ENCODE assay signal across 8 mouse cellular contexts in the genomic region with DNA sequence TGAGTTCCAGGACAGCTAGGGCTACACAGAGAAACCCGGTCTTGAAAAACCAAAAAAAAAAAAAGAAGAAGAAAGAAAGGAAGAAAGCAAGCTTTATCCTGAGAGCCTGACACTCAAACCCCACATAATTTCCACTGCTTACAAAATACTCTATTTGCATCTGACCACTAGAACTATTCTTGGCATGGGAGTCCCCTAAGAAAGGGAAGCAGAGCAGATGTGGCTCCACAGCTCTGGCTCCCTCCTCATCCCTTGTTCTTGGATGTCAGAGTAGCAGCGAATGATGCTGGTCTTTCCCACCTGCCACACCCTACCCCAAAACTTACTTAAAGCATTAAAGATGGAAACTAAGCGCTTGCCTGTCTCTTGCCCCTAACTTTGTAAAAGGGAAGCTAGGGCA. TPM values are rescaled to one million over a fixed set of nuclear protein-coding genes. Genes with fewer than 3 reads are reported as not detected.
A peak's percentile ranks its signal among the peaks of the same experiment; 100 is the strongest.
DNase-seq lines count a peak whose midpoint lies in the region; ATAC-seq and TF ChIP-seq lines count a peak whose summit lies in the region.

No protein-coding gene starts in this region.

- H3K4me3 ChIP-seq in spleen, adult 2 months (ENCODE audit: extremely low read depth, insufficient read depth, insufficient read length): peak overlapping the region; percentile 88
- H3K4me3 ChIP-seq in heart, embryonic 12.5 days: peak overlapping the region; percentile 88
- H3K4me3 ChIP-seq in liver, embryonic 15.5 days (replicated peaks): peak overlapping the region; percentile 86

- H3K9me3 ChIP-seq in heart, embryonic 12.5 days (replicated peaks): no peaks in the 10 kb centered on the region; the same call in 1 of the 2 replicates
- no peaks in the 10 kb centered on the region for H3K9me3 ChIP-seq in liver, embryonic 15.5 days (replicated peaks)

- no peaks in the 10 kb centered on the region for H3K27me3 ChIP-seq in spleen, adult 2 months (ENCODE audit: control insufficient read depth, insufficient read depth, low read length)
- no peaks in the 10 kb centered on the region for H3K27me3 ChIP-seq in heart, embryonic 12.5 days (replicated peaks)
- H3K27me3 ChIP-seq in liver, embryonic 15.5 days: no peaks in the 10 kb centered on the region

- H3K9ac ChIP-seq in heart, embryonic 12.5 days: peak overlapping the region; percentile 52; the same call in 1 of the 2 replicates
- H3K9ac ChIP-seq in liver, embryonic 15.5 days: peak overlapping the region; percentile 80

- peak in 1 of 2 experiments; percentile 43 for DNase-seq in spleen, adult 2 months (ENCODE audit: low read depth in 1 of 2, low spot score in 2 of 2)
- no peak for DNase-seq in spleen, adult 18-20 months
- DNase-seq in left cerebral cortex, adult 9 months (ENCODE audit: low spot score in 2 of 2): no peak
- DNase-seq in thymus, postnatal 4 days: no peak
- no peak for DNase-seq in layer of hippocampus, adult 9-11 months
- DNase-seq in urinary bladder, adult 18-20 months (ENCODE audit: low spot score in 2 of 2): no peak

- TF ChIP-seq CTCF in spleen, adult 2 months (IDR thresholded peaks at IDR 0.05; ENCODE audit: extremely low read depth, insufficient read depth, insufficient read length, insufficient replicate concordance): no peak

- peak overlapping the region; percentile 93 for H3K4me2 ChIP-seq in heart, embryonic 12.5 days
- peak overlapping the region; percentile 79 for H3K4me2 ChIP-seq in liver, embryonic 15.5 days

- H3K4me1 ChIP-seq in spleen, adult 2 months (ENCODE audit: control insufficient read depth, insufficient read depth, insufficient read length): peaks cover 29% of the 10 kb centered on the region
- H3K4me1 ChIP-seq in heart, embryonic 12.5 days (replicated peaks): peaks cover 53% of the 10 kb centered on the region
- peaks cover 55% of the 10 kb centered on the region for H3K4me1 ChIP-seq in liver, embryonic 15.5 days (replicated peaks)

- 15% methylated on average over 3 of the region's 3 CpGs for WGBS in spleen, adult 2 months
- 72% methylated on average over 3 of the region's 3 CpGs for WGBS in heart, embryonic 12.5 days
- 34% methylated on average over 3 of the region's 3 CpGs for WGBS in liver, embryonic 15.5 days (ENCODE audit: insufficient replicate concordance)

- H3K27ac ChIP-seq in spleen, adult 2 months (ENCODE audit: insufficient read depth, low read length): peak overlapping the region; percentile 95
- no peak overlapping the region for H3K27ac ChIP-seq in heart, embryonic 12.5 days (ENCODE audit: poor library complexity, severe bottlenecking)
- no peak overlapping the region for H3K27ac ChIP-seq in liver, embryonic 15.5 days (replicated peaks)

- no peak for ATAC-seq in heart, embryonic 12.5 days (ENCODE audit: insufficient number of reproducible peaks, low FRiP score)
- no peak for ATAC-seq in liver, embryonic 15.5 days (ENCODE audit: insufficient read depth)

- peak; percentile 20 for TF ChIP-seq POLR2A in spleen, adult 2 months (IDR thresholded peaks at IDR 0.05; ENCODE audit: low read depth, low read length)

- H3K36me3 ChIP-seq in spleen, adult 2 months (ENCODE audit: control insufficient read depth, insufficient read depth, low read length): no peaks in the 10 kb centered on the region
- H3K36me3 ChIP-seq in heart, embryonic 12.5 days: 0 out of 2 replicates have a peak, but pooled peaks cover 2% of the 10 kb centered on the region
- no peaks in the 10 kb centered on the region for H3K36me3 ChIP-seq in liver, embryonic 15.5 days (replicated peaks)

RNA-seq across cellular contexts. Expression of a gene that starts 16.6 kb away (rescaled TPM):
- 0.12 and 0.22 TPM in 2 replicates for polyA plus RNA-seq in spleen, adult 2 months (2012; rRNA removed)
- not detected in 2 replicates for polyA plus RNA-seq in heart, embryonic 12.5 days (2016; fragmentation: Nextera tagmentation; extraction: Ambion mirVana)
- 0.10 and 0.37 TPM in 2 replicates for polyA plus RNA-seq in liver, embryonic 15.5 days (2015; fragmentation: Nextera tagmentation; extraction: Ambion mirVana)

RNA-seq across cellular contexts. Expression of a gene that starts 17.2 kb away (rescaled TPM):
- 69.0 and 75.4 TPM in 2 replicates for polyA plus RNA-seq in spleen, adult 2 months (2012; rRNA removed)
- polyA plus RNA-seq in heart, embryonic 12.5 days (2016; fragmentation: Nextera tagmentation; extraction: Ambion mirVana): 16.9 and 17.1 TPM in 2 replicates
- 9.8 TPM in 2 replicates for polyA plus RNA-seq in liver, embryonic 15.5 days (2015; fragmentation: Nextera tagmentation; extraction: Ambion mirVana)
